Mouse (Mus musculus): ENCODE measurements around the gene Pola1. TPM values are rescaled to one million over a fixed set of nuclear protein-coding genes. Genes with fewer than 3 reads are reported as not detected.
"Not testable (repeated sequence)": the region's sequence is repeated elsewhere in the genome, so short reads cannot be mapped to it uniquely, and the experiment has no call there.

The Pola1 gene
- polyA plus RNA-seq, 1 experiment from 2014 or later, result 18.0 TPM

GRCm38 (mm10) chrX:93428956-93429737 is 202.8 kb downstream of the Pola1 start:
- no peak overlapping the region for H3K9ac ChIP-seq
- no peaks in the 10 kb centered on the region for H3K9me3 ChIP-seq
- no peaks in the 10 kb centered on the region for H3K4me1 ChIP-seq
- H3K27ac ChIP-seq, result no peak overlapping the region
- ATAC-seq (ENCODE audit: insufficient number of reproducible peaks, insufficient read depth, low FRiP score, low TSS enrichment, low read depth), result no peak
- H3K4me2 ChIP-seq, result no peak overlapping the region
- 77% methylated on average over 9 of the region's 9 CpGs for WGBS
- H3K27me3 ChIP-seq, result no peaks in the 10 kb centered on the region
- no peaks in the 10 kb centered on the region for H3K36me3 ChIP-seq
- H3K4me3 ChIP-seq, result no peak overlapping the region

- not testable (repeated sequence) for H3K27me3 ChIP-seq; H3K9ac ChIP-seq; ATAC-seq (ENCODE audit: insufficient number of reproducible peaks, insufficient read depth, low FRiP score, low TSS enrichment, low read depth); H3K9me3 ChIP-seq; H3K4me1 ChIP-seq; H3K27ac ChIP-seq; H3K4me3 ChIP-seq; H3K36me3 ChIP-seq; H3K4me2 ChIP-seq
Observed at GRCm38 (mm10) chrX:93400871-93401270, 231.1 kb downstream of the Pola1 start.

GRCm38 (mm10) chrX:93397089-93397488 is 234.9 kb downstream of the Pola1 start:
- Histone ChIP-seq H3K4me2 (no peak overlapping the region), H3K27ac (no peak overlapping the region), H3K27me3 (no peaks in the 10 kb centered on the region), H3K4me3 (no peak overlapping the region), H3K9me3 (no peaks in the 10 kb centered on the region), H3K4me1 (no peaks in the 10 kb centered on the region), H3K9ac (no peak overlapping the region), H3K36me3 (no peaks in the 10 kb centered on the region)
- WGBS, result 80% methylated on average over 3 of the region's 3 CpGs
- no peak for ATAC-seq (ENCODE audit: insufficient number of reproducible peaks, insufficient read depth, low FRiP score, low TSS enrichment, low read depth)

DNA sequence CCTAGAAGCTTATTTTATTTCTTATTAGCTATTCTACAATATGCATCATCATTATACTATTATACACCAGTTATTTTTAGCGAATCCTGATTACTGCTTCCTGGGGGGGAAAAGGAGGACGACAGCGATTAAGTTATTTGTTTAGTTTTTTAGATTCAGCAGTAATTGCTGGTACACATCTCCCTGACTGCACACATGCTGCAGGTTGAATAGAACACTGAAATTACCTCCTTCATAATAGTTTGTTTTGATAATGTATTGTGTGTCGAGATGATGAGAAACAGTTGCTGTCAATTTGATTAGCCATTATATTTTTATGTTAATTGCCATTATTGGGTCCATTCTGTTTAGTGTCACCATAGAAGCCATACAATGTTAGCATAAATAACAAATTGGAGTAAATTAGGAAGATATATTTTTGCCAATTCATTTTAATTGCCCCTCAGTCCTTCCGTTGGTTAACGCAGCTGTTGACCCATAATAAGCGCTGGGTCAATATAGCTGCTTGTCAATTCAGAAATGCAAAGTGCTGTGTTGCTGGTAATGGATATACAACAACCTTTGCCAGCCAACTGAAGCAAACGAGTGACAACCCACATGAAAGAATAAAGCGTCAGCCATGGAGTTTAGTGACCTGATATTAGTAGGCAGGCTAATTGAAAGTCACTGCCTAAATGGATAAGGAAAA is 254.5 kb downstream of the Pola1 start:
- WGBS, result 84% methylated on average over 9 of the region's 9 CpGs
- ATAC-seq (ENCODE audit: insufficient number of reproducible peaks, insufficient read depth, low FRiP score, low TSS enrichment, low read depth), result no peak

DNA sequence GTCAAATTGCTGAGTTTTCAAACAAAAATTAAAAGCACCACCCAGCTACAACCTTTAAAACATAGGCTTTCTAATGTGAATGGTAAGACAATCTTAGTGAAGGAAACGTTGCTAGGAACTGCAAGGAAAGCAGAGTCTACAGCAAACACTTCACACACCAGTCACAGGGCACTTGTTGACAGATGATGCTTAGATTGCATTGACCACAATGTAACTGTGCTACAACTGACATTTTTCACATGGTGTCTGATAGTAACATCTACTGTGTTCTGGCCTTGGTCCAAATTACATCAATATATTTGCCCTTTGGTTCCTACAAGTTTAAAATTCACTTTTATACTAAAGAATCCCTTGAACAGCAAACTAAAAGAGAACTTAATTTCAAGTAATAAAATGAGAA is 258.5 kb downstream of the Pola1 start:
- no peak for ATAC-seq (ENCODE audit: insufficient number of reproducible peaks, insufficient read depth, low FRiP score, low TSS enrichment, low read depth)
- WGBS, result 66% methylated on average over 1 of the region's 1 CpGs
- no peak overlapping the region for H3K4me3 ChIP-seq

More for the DNA sequence above, 254.5 kb downstream of the Pola1 start:
- no peak overlapping the region for H3K9ac ChIP-seq
- H3K4me3 ChIP-seq, result no peak overlapping the region
- no peak overlapping the region for H3K4me2 ChIP-seq
- H3K27me3 ChIP-seq, result no peaks in the 10 kb centered on the region
- no peaks in the 10 kb centered on the region for H3K36me3 ChIP-seq
- H3K9me3 ChIP-seq, result no peaks in the 10 kb centered on the region
- no peak overlapping the region for H3K27ac ChIP-seq
- H3K4me1 ChIP-seq, result no peaks in the 10 kb centered on the region

GRCm38 (mm10) chrX:93369708-93370107 is 262.2 kb downstream of the Pola1 start:
- no peaks in the 10 kb centered on the region for H3K36me3 ChIP-seq
- no peaks in the 10 kb centered on the region for H3K4me1 ChIP-seq
- H3K4me2 ChIP-seq, result no peak overlapping the region
- H3K27me3 ChIP-seq, result no peaks in the 10 kb centered on the region
- no peak overlapping the region for H3K4me3 ChIP-seq
- H3K27ac ChIP-seq, result no peak overlapping the region
- no peaks in the 10 kb centered on the region for H3K9me3 ChIP-seq
- H3K9ac ChIP-seq, result no peak overlapping the region
- WGBS, result 87% methylated on average over 1 of the region's 1 CpGs
- no peak for ATAC-seq (ENCODE audit: insufficient number of reproducible peaks, insufficient read depth, low FRiP score, low TSS enrichment, low read depth)

More for the DNA sequence above, 258.5 kb downstream of the Pola1 start:
- H3K27ac ChIP-seq, result no peak overlapping the region
- no peaks in the 10 kb centered on the region for H3K9me3 ChIP-seq
- no peak overlapping the region for H3K4me2 ChIP-seq
- no peaks in the 10 kb centered on the region for H3K27me3 ChIP-seq
- H3K9ac ChIP-seq, result no peak overlapping the region
- H3K4me1 ChIP-seq, result no peaks in the 10 kb centered on the region
- H3K36me3 ChIP-seq, result no peaks in the 10 kb centered on the region

GRCm38 (mm10) chrX:93368211-93368610 is 263.7 kb downstream of the Pola1 start:
- no peaks in the 10 kb centered on the region for H3K27me3 ChIP-seq
- no peak for ATAC-seq (ENCODE audit: insufficient number of reproducible peaks, insufficient read depth, low FRiP score, low TSS enrichment, low read depth)
- no peak overlapping the region for H3K27ac ChIP-seq
- WGBS, result 72% methylated on average over 3 of the region's 3 CpGs
- H3K4me3 ChIP-seq, result no peak overlapping the region
- H3K9me3 ChIP-seq, result no peaks in the 10 kb centered on the region
- H3K9ac ChIP-seq, result no peak overlapping the region
- no peaks in the 10 kb centered on the region for H3K4me1 ChIP-seq
- H3K36me3 ChIP-seq, result no peaks in the 10 kb centered on the region
- H3K4me2 ChIP-seq, result no peak overlapping the region

- Histone ChIP-seq H3K4me1 (no peaks in the 10 kb centered on the region), H3K4me2 (no peak overlapping the region), H3K36me3 (no peaks in the 10 kb centered on the region), H3K4me3 (no peak overlapping the region), H3K9me3 (no peaks in the 10 kb centered on the region), H3K9ac (no peak overlapping the region), H3K27ac (no peak overlapping the region), H3K27me3 (no peaks in the 10 kb centered on the region)
- no peak for ATAC-seq (ENCODE audit: insufficient number of reproducible peaks, insufficient read depth, low FRiP score, low TSS enrichment, low read depth)
- 55% methylated on average over 1 of the region's 1 CpGs for WGBS
Observed at GRCm38 (mm10) chrX:93321336-93321735, 310.6 kb downstream of the Pola1 start.

GRCm38 (mm10) chrX:93319979-93320378 is 312.0 kb downstream of the Pola1 start:
- Histone ChIP-seq H3K9me3 (no peaks in the 10 kb centered on the region), H3K27me3 (no peaks in the 10 kb centered on the region), H3K36me3 (no peaks in the 10 kb centered on the region), H3K9ac (no peak overlapping the region), H3K4me1 (no peaks in the 10 kb centered on the region), H3K27ac (no peak overlapping the region), H3K4me3 (no peak overlapping the region), H3K4me2 (no peak overlapping the region)
- WGBS, result 87% methylated on average over 2 of the region's 2 CpGs
- no peak for ATAC-seq (ENCODE audit: insufficient number of reproducible peaks, insufficient read depth, low FRiP score, low TSS enrichment, low read depth)

DNA sequence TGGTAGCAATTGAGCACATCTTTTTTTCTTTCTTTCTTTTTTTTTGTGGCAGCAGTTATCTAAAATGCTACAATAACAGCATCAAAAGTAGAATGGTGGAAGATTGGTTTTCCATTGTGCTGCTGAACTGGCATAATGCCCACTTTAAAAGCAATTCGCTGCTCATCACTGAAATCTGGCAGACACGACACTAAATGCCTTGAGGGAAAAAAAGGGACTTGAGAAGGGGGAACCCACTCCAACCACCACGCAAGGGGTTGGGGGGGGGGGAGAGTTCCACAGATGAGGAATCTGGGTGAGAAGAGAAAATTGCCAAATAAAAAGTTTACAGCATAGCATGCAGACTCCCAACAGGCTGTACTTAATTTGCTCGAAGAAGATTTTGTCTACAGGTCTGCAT is 314.4 kb downstream of the Pola1 start:
- H3K9ac ChIP-seq, result no peak overlapping the region
- H3K9me3 ChIP-seq, result no peaks in the 10 kb centered on the region
- no peak overlapping the region for H3K4me2 ChIP-seq
- H3K27ac ChIP-seq, result no peak overlapping the region
- no peak for ATAC-seq (ENCODE audit: insufficient number of reproducible peaks, insufficient read depth, low FRiP score, low TSS enrichment, low read depth)
- no peaks in the 10 kb centered on the region for H3K4me1 ChIP-seq
- H3K36me3 ChIP-seq, result no peaks in the 10 kb centered on the region
- H3K4me3 ChIP-seq, result no peak overlapping the region
- no peaks in the 10 kb centered on the region for H3K27me3 ChIP-seq
- WGBS, result 63% methylated on average over 4 of the region's 4 CpGs

DNA sequence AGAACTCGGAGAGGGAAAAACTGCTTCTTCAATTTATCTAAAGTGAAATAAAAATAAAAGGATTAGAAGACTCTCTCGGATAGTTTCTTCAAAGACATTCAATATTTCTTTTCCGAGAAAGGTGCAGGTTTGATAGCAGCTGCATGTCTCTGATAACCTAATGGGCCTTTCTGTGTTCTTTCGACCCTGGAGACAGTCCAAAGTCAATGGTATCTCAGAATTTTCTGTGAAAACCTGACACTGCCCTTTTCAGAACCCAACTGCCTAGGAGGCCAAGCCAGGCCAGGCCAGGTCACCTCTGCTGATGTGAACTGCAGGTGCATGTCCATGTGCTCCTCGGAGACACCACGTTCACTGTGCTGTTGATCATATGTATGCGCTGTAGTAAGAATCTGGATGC is 326.2 kb downstream of the Pola1 start:
- Histone ChIP-seq H3K4me2 (no peak overlapping the region), H3K4me1 (no peaks in the 10 kb centered on the region), H3K27ac (no peak overlapping the region), H3K27me3 (peaks cover 27% of the 10 kb centered on the region), H3K9ac (no peak overlapping the region), H3K4me3 (no peak overlapping the region), H3K36me3 (no peaks in the 10 kb centered on the region), H3K9me3 (no peaks in the 10 kb centered on the region)
- no peak for ATAC-seq (ENCODE audit: insufficient number of reproducible peaks, insufficient read depth, low FRiP score, low TSS enrichment, low read depth)
- 85% methylated on average over 7 of the region's 7 CpGs for WGBS

DNA sequence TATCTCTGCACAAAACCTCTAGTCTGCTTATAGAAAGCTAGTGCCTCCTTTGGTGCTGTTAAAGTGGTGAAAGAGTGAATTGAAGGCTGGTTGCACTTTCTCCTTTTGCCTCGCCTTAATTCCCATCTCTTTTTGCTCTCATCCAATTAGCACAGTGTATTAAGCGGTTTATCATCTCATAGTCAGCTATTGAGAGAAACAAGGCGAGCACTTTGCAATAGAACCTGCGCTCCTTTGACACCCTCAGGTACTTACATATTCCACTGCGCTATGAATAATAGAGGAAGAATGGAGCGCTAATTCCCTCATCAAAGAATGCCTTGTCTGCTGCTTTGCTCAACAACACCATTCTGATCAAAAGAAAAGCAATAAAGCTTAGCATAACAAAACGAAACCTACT is 330.2 kb downstream of the Pola1 start:
- H3K4me2 ChIP-seq, result no peak overlapping the region
- H3K9me3 ChIP-seq, result no peaks in the 10 kb centered on the region
- H3K27me3 ChIP-seq, result peaks cover 64% of the 10 kb centered on the region
- 16% methylated on average over 7 of the region's 7 CpGs for WGBS
- peaks cover 6% of the 10 kb centered on the region; the same call in 1 of the 2 replicates for H3K4me1 ChIP-seq
- H3K27ac ChIP-seq, result no peak overlapping the region
- H3K36me3 ChIP-seq, result no peaks in the 10 kb centered on the region
- no peak overlapping the region for H3K9ac ChIP-seq
- H3K4me3 ChIP-seq, result no peak overlapping the region
- no peak for ATAC-seq (ENCODE audit: insufficient number of reproducible peaks, insufficient read depth, low FRiP score, low TSS enrichment, low read depth)

All from embryonic facial prominence, embryonic 13.5 days (tissue).